Mouse (Mus musculus): ENCODE measurements at regions not wholly inside any gene's neighbourhood (a gene's known extent, or its start where the extent isn't known, plus 50 kb on each side); places are given as distances from the start of the nearest gene placed in this dataset.
A peak's percentile ranks its signal among the peaks of the same experiment; 100 is the strongest.
"Not testable (repeated sequence)": the region's sequence is repeated elsewhere in the genome, so short reads cannot be mapped to it uniquely, and the experiment has no call there.

- no peak for DNase-seq (ENCODE audit: low read depth, low spot score)
These were observed 60.2 kb downstream of the Scg2 start for GRCm38 (mm10) chr1:79379736-79380135.

GRCm38 (mm10) chr1:79374811-79375210, 65.1 kb downstream of the Scg2 start:
- no peak for DNase-seq (ENCODE audit: low read depth, low spot score)

- no peak for DNase-seq (ENCODE audit: low read depth, low spot score)
These were observed 82.5 kb downstream of the Scg2 start for GRCm38 (mm10) chr1:79357291-79358045.

GRCm38 (mm10) chr1:79346511-79346910, 93.4 kb downstream of the Scg2 start:
- no peak for DNase-seq (ENCODE audit: low read depth, low spot score)

- DNase-seq (ENCODE audit: low read depth, low spot score) = peak; percentile 35
These were observed 104.3 kb downstream of the Scg2 start for GRCm38 (mm10) chr1:79335480-79336114.

GRCm38 (mm10) chr1:79317194-79317593, 122.7 kb downstream of the Scg2 start:
- no peak for DNase-seq (ENCODE audit: low read depth, low spot score)

- no peak for DNase-seq (ENCODE audit: low read depth, low spot score)
These were observed 125.1 kb downstream of the Scg2 start for GRCm38 (mm10) chr1:79314774-79315173.

GRCm38 (mm10) chr1:79312153-79312552, 127.8 kb downstream of the Scg2 start:
- DNase-seq (ENCODE audit: low read depth, low spot score) = peak; percentile 34

GRCm38 (mm10) chr1:79303602-79304001, 136.3 kb downstream of the Scg2 start:
- DNase-seq (ENCODE audit: low read depth, low spot score) = no peak

GRCm38 (mm10) chr1:79299639-79300038, 140.3 kb downstream of the Scg2 start:
- no peak for DNase-seq (ENCODE audit: low read depth, low spot score)

- peak; percentile 27 for DNase-seq (ENCODE audit: low read depth, low spot score)
These were observed 180.2 kb downstream of the Scg2 start for GRCm38 (mm10) chr1:79259726-79260125.

GRCm38 (mm10) chr1:79212970-79213369, 226.9 kb downstream of the Scg2 start:
- DNase-seq (ENCODE audit: low read depth, low spot score) = no peak

GRCm38 (mm10) chr1:79212471-79212870, 227.4 kb downstream of the Scg2 start:
- DNase-seq (ENCODE audit: low read depth, low spot score) = peak; percentile 22

- DNase-seq (ENCODE audit: low read depth, low spot score) = not testable (repeated sequence)
These were observed 227.9 kb downstream of the Scg2 start for GRCm38 (mm10) chr1:79211981-79212380.

GRCm38 (mm10) chr1:79207207-79207606, 232.7 kb downstream of the Scg2 start:
- no peak for DNase-seq (ENCODE audit: low read depth, low spot score)

- DNase-seq (ENCODE audit: low read depth, low spot score) = no peak
These were observed 242.2 kb downstream of the Scg2 start for GRCm38 (mm10) chr1:79197682-79198081.

- DNase-seq (ENCODE audit: low read depth, low spot score) = no peak
These were observed 248.9 kb downstream of the Scg2 start for GRCm38 (mm10) chr1:79191031-79191430.

GRCm38 (mm10) chr1:79183534-79184411, 256.1 kb downstream of the Scg2 start:
- no peak for DNase-seq (ENCODE audit: low read depth, low spot score)

- DNase-seq (ENCODE audit: low read depth, low spot score) = peak; percentile 8
These were observed 295.8 kb downstream of the Scg2 start for GRCm38 (mm10) chr1:79144113-79144512.
